Mouse (Mus musculus) heart, postnatal 10 days (tissue): ENCODE data around the gene Alg9. TPM values are rescaled to one million over a fixed set of nuclear protein-coding genes. Genes with fewer than 3 reads are reported as not detected.
"Not testable (repeated sequence)": the region's sequence is repeated elsewhere in the genome, so short reads cannot be mapped to it uniquely, and the experiment has no call there.

Source experiments
- DNase-seq, 2 experiments: peaks; one replicate each; pipeline ENCODE4 v3.0.0; 2021
- intact Hi-C: fragments of 180-260 bp; cut with DNase I; formaldehyde crosslinking; loops from one replicate; pipeline ENCODE4 v1.15.1; 2025
- total RNA-seq, 2 experiments: library from RNA; stranded (reverse); gene quantifications; 2 replicates each; pipeline ENCODE4 v1.2.3; 2021

Gene Alg9
- total RNA-seq, 2 experiments from 2014 or later = 10.5 to 16.1 TPM

GRCm38 (mm10) chr9:50811746-50812145, 36.9 kb downstream of the Alg9 start:
- intact Hi-C loops = no loop called here
- DNase-seq = no peak

GRCm38 (mm10) chr9:50813796-50814195, 39.0 kb downstream of the Alg9 start:
- DNase-seq = no peak
- intact Hi-C loops = no loop called here

GRCm38 (mm10) chr9:50815666-50816065, 40.8 kb downstream of the Alg9 start:
- DNase-seq = no peak
- intact Hi-C loops = no loop called here

GRCm38 (mm10) chr9:50816512-50816911, 41.7 kb downstream of the Alg9 start:
- no peak for DNase-seq
- intact Hi-C loops = no loop called here

GRCm38 (mm10) chr9:50818050-50818449, 43.2 kb downstream of the Alg9 start:
- DNase-seq = no peak
- intact Hi-C loops = no loop called here

- intact Hi-C loops = no loop called here
- no peak for DNase-seq
Observed at GRCm38 (mm10) chr9:50819716-50820115, 44.9 kb downstream of the Alg9 start.

GRCm38 (mm10) chr9:50821651-50822050, 46.8 kb downstream of the Alg9 start:
- DNase-seq = no peak
- intact Hi-C loops = no loop called here

- no peak for DNase-seq
- intact Hi-C loops = no loop called here
Observed at GRCm38 (mm10) chr9:50822216-50822615, 47.4 kb downstream of the Alg9 start.

- intact Hi-C loops = no loop called here
- DNase-seq = no peak
Observed at GRCm38 (mm10) chr9:50823779-50824453, 49.1 kb downstream of the Alg9 start.

- no peak for DNase-seq
- intact Hi-C loops = no loop called here
Observed at GRCm38 (mm10) chr9:50831514-50831913, 56.7 kb downstream of the Alg9 start.

- intact Hi-C loops = no loop called here
- DNase-seq = no peak
Observed at GRCm38 (mm10) chr9:50832162-50832561, 57.3 kb downstream of the Alg9 start.

- intact Hi-C loops, DNase-seq: not testable (repeated sequence)
Observed at GRCm38 (mm10) chr9:50832582-50832981, 57.8 kb downstream of the Alg9 start.

- DNase-seq = no peak
- intact Hi-C loops = no loop called here
Observed at GRCm38 (mm10) chr9:50833786-50834185, 59.0 kb downstream of the Alg9 start.

GRCm38 (mm10) chr9:50835068-50835705, 60.4 kb downstream of the Alg9 start:
- intact Hi-C loops = no loop called here
- DNase-seq = no peak

GRCm38 (mm10) chr9:50836097-50836496, 61.3 kb downstream of the Alg9 start:
- DNase-seq = no peak
- intact Hi-C loops = no loop called here

- intact Hi-C loops = no loop called here
- DNase-seq = peak; percentile 64 to 68
Observed at GRCm38 (mm10) chr9:50841079-50841789, 66.4 kb downstream of the Alg9 start.

GRCm38 (mm10) chr9:50845081-50845480, 70.3 kb downstream of the Alg9 start, which contains the start of gene Ppp2r1b:
Ppp2r1b (plus strand) TSS chr9:50845301.
- DNase-seq = no peak
- intact Hi-C loops = no loop called here

GRCm38 (mm10) chr9:50845547-50845946, 70.7 kb downstream of the Alg9 start:
- DNase-seq = no peak
- intact Hi-C loops = no loop called here

- DNase-seq = no peak
- intact Hi-C loops = no loop called here
Observed at GRCm38 (mm10) chr9:50847133-50847532, 72.3 kb downstream of the Alg9 start.

GRCm38 (mm10) chr9:50847606-50848368, 73.0 kb downstream of the Alg9 start:
- intact Hi-C loops = no loop called here

GRCm38 (mm10) chr9:50848821-50849220, 74.0 kb downstream of the Alg9 start:
- intact Hi-C loops = loop anchor here (1.0 kb wide), 3 partner anchors 160 to 303 kb away; partner anchors contain the start of gene Sik2
- no peak for DNase-seq

More at GRCm38 (mm10) chr9:50847606-50848368, 73.0 kb downstream of the Alg9 start:
- no peak for DNase-seq
